Mouse (Mus musculus) CH12F3 (cell line): Measurements from ENCODE around the gene Nrp1.

Experiments
- in situ Hi-C: fragments of 300-500 bp; cut with MboI; formaldehyde crosslinking; loops from 2 replicates; pipeline ENCODE4 v1.14.3; 2020; ENCODE audit warnings: low sequenced_read_pairs

The Nrp1 gene

GRCm38 (mm10) chr8:128541355-128542090 is 183.1 kb downstream of the Nrp1 start:
- in situ Hi-C loops, result no loop called here

- in situ Hi-C loops, result no loop called here
These were observed 185.9 kb downstream of the Nrp1 start for GRCm38 (mm10) chr8:128544128-128544846.

GRCm38 (mm10) chr8:128546287-128546686 is 187.9 kb downstream of the Nrp1 start:
- in situ Hi-C loops, result no loop called here

DNA sequence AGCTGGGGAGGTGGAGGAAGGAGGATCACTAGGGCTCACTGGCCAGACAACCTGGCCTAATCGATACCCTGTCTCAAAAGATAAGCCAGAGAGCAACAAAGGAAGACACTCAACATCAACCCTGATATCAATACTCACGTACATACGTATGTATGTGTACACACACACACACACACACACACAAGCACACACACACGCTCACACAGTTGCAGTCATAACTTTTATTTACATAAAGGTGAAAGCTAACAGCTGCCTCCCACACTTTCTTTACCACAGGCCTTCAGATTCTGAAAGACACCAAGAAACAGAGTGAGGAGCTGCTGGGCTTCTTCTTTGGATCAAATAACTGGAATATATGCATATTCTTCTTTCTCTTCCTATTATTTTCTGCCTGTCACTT is 189.0 kb downstream of the Nrp1 start:
- in situ Hi-C loops, result no loop called here

GRCm38 (mm10) chr8:128549738-128550137 is 191.3 kb downstream of the Nrp1 start:
- in situ Hi-C loops, result no loop called here

DNA sequence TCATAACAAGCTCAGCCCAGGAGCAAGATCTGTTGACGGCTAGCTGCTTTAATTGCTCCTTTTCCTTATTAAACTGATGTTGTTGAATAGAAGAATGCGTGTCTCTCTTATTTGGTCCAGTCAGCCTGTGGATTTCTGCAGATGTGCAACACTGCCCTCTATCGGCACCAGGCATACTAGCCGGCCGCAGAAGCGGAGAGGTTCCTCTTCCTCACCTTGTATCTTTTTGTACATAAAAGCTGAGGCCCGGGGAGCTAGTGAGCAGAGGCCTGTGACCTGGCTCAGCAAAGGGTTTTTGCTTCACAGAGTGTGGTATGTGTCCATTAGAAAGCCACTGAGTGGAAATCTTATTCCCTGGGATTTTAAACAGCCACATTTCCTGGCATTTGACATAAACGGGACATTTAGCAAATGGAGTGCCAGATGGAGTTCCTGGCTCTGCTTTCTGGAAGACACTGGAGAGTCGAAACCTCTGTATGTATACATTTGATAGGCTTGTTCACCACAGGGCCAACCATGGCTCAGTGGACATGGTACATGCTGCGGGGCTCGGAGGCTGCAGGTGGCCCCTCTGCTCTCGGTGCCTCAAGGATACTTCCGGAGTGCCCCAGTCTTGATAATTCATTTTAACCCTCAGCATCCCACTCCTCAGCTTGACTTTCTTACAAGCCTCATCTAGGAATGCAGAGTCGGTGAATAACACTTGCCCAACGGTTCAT is 193.2 kb downstream of the Nrp1 start:
- in situ Hi-C loops, result no loop called here
